Mouse (Mus musculus) heart, adult 2 months (tissue): ENCODE results near the gene BC005624.

Experiments used
- CTCF ChIP-seq: fragments of 200-600 bp; IDR thresholded peaks from 2 replicates; pipeline ENCODE4 v1.8.1; 2022; ENCODE audit warnings: antibody characterized with exemption, mild to moderate bottlenecking, moderate library complexity
- POLR2A ChIP-seq: fragments of 200-500 bp; IDR thresholded peaks from 2 replicates; pipeline ENCODE4 v1.6.1; 2011; ENCODE audit warnings: mild to moderate bottlenecking, low read depth, low read length, control low read depth; ENCODE audit not compliant: insufficient read depth

- TF ChIP-seq CTCF, result no peak
- TF ChIP-seq POLR2A, result no peak
These were observed 23.3 kb downstream of the BC005624 start for GRCm38 (mm10) chr2:30958726-30959125.
